Mouse (Mus musculus) small intestine, adult 2 months (tissue): Measurements from ENCODE around the gene OR5BS1P.
"Not testable (repeated sequence)": the region's sequence is repeated elsewhere in the genome, so short reads cannot be mapped to it uniquely, and the experiment has no call there.

ENCODE experiments used
- CTCF ChIP-seq: fragments of 200-500 bp; IDR thresholded peaks from 2 replicates; pipeline ENCODE4 v1.5.1; 2012; ENCODE audit warnings: low read depth, mild to moderate bottlenecking, control low read depth, inconsistent platforms, low read length, moderate library complexity, mixed read lengths; ENCODE audit not compliant: insufficient replicate concordance, insufficient read length; ENCODE audit errors: extremely low read depth
- POLR2A ChIP-seq: fragments of 200-500 bp; IDR thresholded peaks from 2 replicates; pipeline ENCODE4 v1.6.1; 2012; ENCODE audit warnings: low read depth, mild to moderate bottlenecking, control low read depth, inconsistent platforms, low read length, moderate library complexity

DNA sequence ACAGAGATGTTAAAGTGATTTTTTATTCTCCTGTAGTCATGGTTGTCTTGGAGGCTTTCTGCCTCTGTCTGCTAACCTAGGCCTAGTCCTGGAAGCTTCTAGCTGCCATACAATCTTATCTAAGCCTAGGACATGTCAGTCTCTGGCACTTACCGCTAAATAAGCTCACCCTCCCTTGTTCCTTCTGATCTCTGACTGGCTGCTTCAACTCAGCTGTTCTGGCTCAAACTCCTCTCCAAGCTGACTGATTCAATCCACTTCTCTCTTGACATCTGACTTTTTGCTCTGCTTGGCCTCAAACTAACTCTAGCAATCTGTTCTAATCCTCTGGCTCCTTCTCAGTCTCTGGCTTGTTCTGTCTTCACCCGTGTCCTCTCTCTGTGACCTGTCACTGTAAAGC lies 45.1 kb downstream of the OR5BS1P start:
- TF ChIP-seq CTCF, POLR2A: not testable (repeated sequence)
